Mouse (Mus musculus): ENCODE results near the gene Gde1. TPM values are rescaled to one million over a fixed set of nuclear protein-coding genes. Genes with fewer than 3 reads are reported as not detected.

Gene Gde1
- 382 and 481 TPM in 2 replicates for polyA plus RNA-seq (2015; fragmentation: Nextera tagmentation; extraction: Ambion mirVana)

- no peaks in the 10 kb centered on the region for H3K27me3 ChIP-seq (replicated peaks; ENCODE audit: insufficient read depth, low read length)
- peak within 1 kb of the TSS; percentile 81 for H3K4me2 ChIP-seq (replicated peaks; ENCODE audit: low read depth, low read length)
- H3K4me1 ChIP-seq (ENCODE audit: insufficient read depth, low read depth, low read length) = peaks cover 14% of the 10 kb centered on the region; the same call in 1 of the 2 replicates
- H3K4me3 ChIP-seq (ENCODE audit: low read depth, low read length) = peak within 1 kb of the TSS; percentile 87
- H3K27ac ChIP-seq (ENCODE audit: low read length) = peak within 1 kb of the TSS; percentile 93
- under 1% methylated on average over 58 of the region's 66 CpGs for WGBS
- peak; percentile 86 for ATAC-seq
- peak; percentile 94 for DNase-seq (ENCODE audit: low spot score)
- no peaks in the 10 kb centered on the region for H3K9me3 ChIP-seq (ENCODE audit: low read length)
- TF ChIP-seq EP300 (IDR thresholded peaks at IDR 0.05) = 0 out of 2 replicates have a peak, but pooled peaks have one; percentile 14
- 0 out of 2 replicates have a peak, but pooled peaks have one; percentile 12 for TF ChIP-seq CTCF (IDR thresholded peaks at IDR 0.05)
- H3K36me3 ChIP-seq (ENCODE audit: insufficient read depth, low read length) = no peaks in the 10 kb centered on the region
- H3K9ac ChIP-seq (replicated peaks; ENCODE audit: low read depth) = peak within 1 kb of the TSS; percentile 82
Measured at GRCm38 (mm10) chr7:118705101-118705961, at the start of gene Gde1. Gde1 (minus strand) TSS chr7:118705778.

GRCm38 (mm10) chr7:118751625-118752024 is 46.0 kb upstream of the Gde1 start:
- DNase-seq (ENCODE audit: low spot score) (no peak), ATAC-seq (no peak)
- H3K4me2 ChIP-seq (replicated peaks; ENCODE audit: low read depth, low read length) = no peak overlapping the region
- no peak for TF ChIP-seq CTCF (IDR thresholded peaks at IDR 0.05)
- 88% methylated on average over 7 of the region's 7 CpGs for WGBS
- H3K27ac ChIP-seq (ENCODE audit: low read length) = no peak overlapping the region
- peaks cover 52% of the 10 kb centered on the region for H3K36me3 ChIP-seq (ENCODE audit: insufficient read depth, low read length)
- H3K9ac ChIP-seq (replicated peaks; ENCODE audit: low read depth) = no peak overlapping the region
- H3K27me3 ChIP-seq (replicated peaks; ENCODE audit: insufficient read depth, low read length) = no peaks in the 10 kb centered on the region
- H3K4me1 ChIP-seq (ENCODE audit: insufficient read depth, low read depth, low read length) = no peaks in the 10 kb centered on the region
- H3K4me3 ChIP-seq (ENCODE audit: low read depth, low read length) = no peak overlapping the region
- no peaks in the 10 kb centered on the region for H3K9me3 ChIP-seq (ENCODE audit: low read length)

DNA sequence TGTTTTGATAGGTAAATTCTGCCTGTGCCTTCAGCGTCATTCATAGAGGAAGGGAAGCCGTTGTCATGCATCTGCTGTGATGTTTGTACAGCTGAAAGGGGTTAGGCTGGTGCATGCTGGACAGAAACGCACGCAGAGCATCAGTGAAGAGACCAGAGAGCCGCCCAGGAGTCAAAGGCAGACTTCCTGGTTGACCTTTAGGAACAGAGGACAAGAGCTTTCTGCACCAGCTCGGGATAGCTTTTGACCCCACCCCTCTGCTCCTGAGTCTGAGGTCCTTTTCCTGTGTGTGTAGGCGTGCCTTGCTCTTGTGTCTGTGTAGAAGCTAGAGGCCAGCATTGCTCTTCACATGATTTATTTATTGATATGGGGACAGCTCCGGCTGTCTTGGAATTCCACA is 44.1 kb upstream of the Gde1 start:
- H3K27me3 ChIP-seq (replicated peaks; ENCODE audit: insufficient read depth, low read length) = no peaks in the 10 kb centered on the region
- H3K9me3 ChIP-seq (ENCODE audit: low read length) = no peaks in the 10 kb centered on the region
- H3K4me2 ChIP-seq (replicated peaks; ENCODE audit: low read depth, low read length) = no peak overlapping the region
- no peak overlapping the region for H3K27ac ChIP-seq (ENCODE audit: low read length)
- H3K36me3 ChIP-seq (ENCODE audit: insufficient read depth, low read length) = peaks cover 51% of the 10 kb centered on the region
- TF ChIP-seq EP300 (IDR thresholded peaks at IDR 0.05) = no peak
- no peak for DNase-seq (ENCODE audit: low spot score)
- ATAC-seq = no peak
- 76% methylated on average over 8 of the region's 8 CpGs for whole genome bisulfite sequencing
- no peak overlapping the region for H3K4me3 ChIP-seq (ENCODE audit: low read depth, low read length)
- no peak overlapping the region for H3K9ac ChIP-seq (replicated peaks; ENCODE audit: low read depth)
- no peaks in the 10 kb centered on the region for H3K4me1 ChIP-seq (ENCODE audit: insufficient read depth, low read depth, low read length)

- no peaks in the 10 kb centered on the region for H3K27me3 ChIP-seq (replicated peaks; ENCODE audit: insufficient read depth, low read length)
- no peak for TF ChIP-seq EP300 (IDR thresholded peaks at IDR 0.05)
- no peak for TF ChIP-seq CTCF (IDR thresholded peaks at IDR 0.05)
- H3K36me3 ChIP-seq (ENCODE audit: insufficient read depth, low read length) = peaks cover 44% of the 10 kb centered on the region
- H3K9ac ChIP-seq (replicated peaks; ENCODE audit: low read depth) = no peak overlapping the region
- H3K27ac ChIP-seq (ENCODE audit: low read length) = no peak overlapping the region
- 90% methylated on average over 12 of the region's 12 CpGs for WGBS
- no peak overlapping the region for H3K4me2 ChIP-seq (replicated peaks; ENCODE audit: low read depth, low read length)
- H3K4me3 ChIP-seq (ENCODE audit: low read depth, low read length) = no peak overlapping the region
- no peaks in the 10 kb centered on the region for H3K4me1 ChIP-seq (ENCODE audit: insufficient read depth, low read depth, low read length)
- no peaks in the 10 kb centered on the region for H3K9me3 ChIP-seq (ENCODE audit: low read length)
- DNase-seq (ENCODE audit: low spot score) (no peak), ATAC-seq (no peak)
Measured at GRCm38 (mm10) chr7:118747891-118748672, 42.5 kb upstream of the Gde1 start.

GRCm38 (mm10) chr7:118744766-118745165 is 39.2 kb upstream of the Gde1 start:
- 94% methylated on average over 5 of the region's 5 CpGs for WGBS
- no peak overlapping the region for H3K27ac ChIP-seq (ENCODE audit: low read length)
- no peaks in the 10 kb centered on the region for H3K27me3 ChIP-seq (replicated peaks; ENCODE audit: insufficient read depth, low read length)
- ATAC-seq = no peak
- H3K36me3 ChIP-seq (ENCODE audit: insufficient read depth, low read length) = peaks cover 27% of the 10 kb centered on the region
- H3K9ac ChIP-seq (replicated peaks; ENCODE audit: low read depth) = no peak overlapping the region
- no peak for TF ChIP-seq EP300 (IDR thresholded peaks at IDR 0.05)
- H3K4me1 ChIP-seq (ENCODE audit: insufficient read depth, low read depth, low read length) = peaks cover 6% of the 10 kb centered on the region; the same call in 1 of the 2 replicates
- H3K4me3 ChIP-seq (ENCODE audit: low read depth, low read length) = no peak overlapping the region
- DNase-seq (ENCODE audit: low spot score) = no peak
- H3K9me3 ChIP-seq (ENCODE audit: low read length) = no peaks in the 10 kb centered on the region
- H3K4me2 ChIP-seq (replicated peaks; ENCODE audit: low read depth, low read length) = no peak overlapping the region

DNA sequence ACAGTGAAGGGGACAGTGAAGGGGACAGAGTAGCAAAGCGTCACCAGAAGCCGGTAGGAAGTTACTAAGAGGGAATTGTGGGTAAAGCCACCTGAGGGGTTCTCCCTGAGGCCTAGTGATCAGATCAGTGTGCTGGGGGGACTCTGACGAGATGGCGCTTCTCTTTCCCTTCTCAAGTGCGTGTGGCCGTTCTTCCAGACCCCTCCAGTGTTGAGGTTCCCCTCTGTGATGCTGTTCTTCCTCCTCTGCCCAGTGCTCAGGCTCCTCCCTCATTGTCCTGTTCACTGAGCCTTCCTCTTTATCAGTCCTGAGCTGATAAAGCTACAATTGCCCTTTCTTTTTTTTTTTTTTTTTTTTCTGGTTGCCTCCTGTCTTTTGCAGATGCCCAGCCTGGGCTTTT is 36.7 kb upstream of the Gde1 start:
- no peak for DNase-seq (ENCODE audit: low spot score)
- no peak for TF ChIP-seq CTCF (IDR thresholded peaks at IDR 0.05)
- no peak for TF ChIP-seq EP300 (IDR thresholded peaks at IDR 0.05)
- WGBS = 82% methylated on average over 6 of the region's 6 CpGs
- H3K4me3 ChIP-seq (ENCODE audit: low read depth, low read length) = no peak overlapping the region
- no peak overlapping the region for H3K9ac ChIP-seq (replicated peaks; ENCODE audit: low read depth)
- H3K9me3 ChIP-seq (ENCODE audit: low read length) = no peaks in the 10 kb centered on the region
- no peak overlapping the region for H3K27ac ChIP-seq (ENCODE audit: low read length)
- no peak overlapping the region for H3K4me2 ChIP-seq (replicated peaks; ENCODE audit: low read depth, low read length)
- H3K4me1 ChIP-seq (ENCODE audit: insufficient read depth, low read depth, low read length) = peaks cover 6% of the 10 kb centered on the region; the same call in 1 of the 2 replicates
- ATAC-seq = no peak
- peaks cover 5% of the 10 kb centered on the region for H3K36me3 ChIP-seq (ENCODE audit: insufficient read depth, low read length)
- no peaks in the 10 kb centered on the region for H3K27me3 ChIP-seq (replicated peaks; ENCODE audit: insufficient read depth, low read length)

All from lung, postnatal 0 days (tissue).